Mouse (Mus musculus) telencephalon, adult 2 months (tissue): ENCODE measurements around the gene Fah.

Source experiments
- DNase-seq: peaks from one replicate; pipeline ENCODE4 v3.0.0-alpha.2; 2011; ENCODE audit warnings: low read depth, low spot score

Gene Fah

DNA sequence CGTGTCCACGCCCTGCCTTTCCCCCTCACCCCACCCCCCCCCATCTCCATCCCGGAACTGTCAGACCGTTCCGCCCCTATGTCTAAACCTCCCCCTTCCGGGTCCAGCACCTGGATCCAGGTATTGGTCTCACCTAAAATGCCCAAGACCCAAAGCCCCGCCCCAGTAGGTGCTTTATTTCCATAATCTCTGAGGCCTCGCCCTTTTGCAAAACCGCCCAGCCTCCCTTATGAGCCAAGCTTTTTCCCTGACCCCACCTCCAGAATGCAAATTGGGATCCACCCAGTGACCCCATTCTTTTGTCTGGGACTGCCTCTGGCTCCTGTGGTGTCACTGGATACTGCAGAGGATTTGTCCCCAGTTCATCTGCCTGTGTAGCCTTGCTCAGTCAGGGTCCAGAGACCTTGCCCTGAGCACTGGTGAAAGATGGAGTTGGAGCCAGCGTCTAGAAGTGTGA, at the start of gene Fah:
TSS of gene Fah (minus strand) at position 430 of the 457 bp plus-strand sequence.
- no peak for DNase-seq

DNA sequence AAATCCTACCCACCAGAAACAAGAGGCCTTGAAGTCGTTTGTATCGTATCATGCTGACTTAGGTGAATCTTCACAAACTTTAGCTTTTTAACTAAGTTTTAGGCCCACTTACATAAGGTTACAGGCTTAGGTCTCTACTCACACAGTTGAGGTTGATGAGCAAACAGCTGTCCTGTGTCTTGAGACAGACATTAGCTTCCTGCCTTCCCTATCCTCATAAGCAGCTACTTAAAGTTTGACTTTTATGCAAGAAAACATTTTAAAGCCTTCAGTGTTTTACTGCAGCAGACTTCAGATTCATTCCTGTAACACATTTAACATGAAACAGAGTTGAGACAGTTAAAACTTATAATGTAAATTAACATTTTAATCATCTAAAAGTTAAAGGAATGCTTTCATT, 46.2 kb upstream of the Fah start:
- DNase-seq = no peak

DNA sequence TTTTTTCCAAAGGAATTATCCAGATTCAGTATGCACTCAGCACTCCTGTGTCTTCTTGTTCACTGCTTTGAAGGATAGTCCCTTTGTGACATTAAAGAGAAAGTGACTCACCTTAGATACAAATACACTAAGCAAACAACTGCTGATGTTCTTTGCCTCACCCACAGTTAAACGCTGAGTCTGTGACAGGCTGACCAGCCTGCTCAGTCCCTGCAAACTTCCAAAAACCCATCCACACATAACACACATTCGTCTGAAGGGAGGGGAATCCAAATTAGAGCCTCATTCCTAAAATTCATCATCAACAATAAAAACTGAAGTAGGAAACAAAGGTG, 45.4 kb upstream of the Fah start:
- no peak for DNase-seq

DNA sequence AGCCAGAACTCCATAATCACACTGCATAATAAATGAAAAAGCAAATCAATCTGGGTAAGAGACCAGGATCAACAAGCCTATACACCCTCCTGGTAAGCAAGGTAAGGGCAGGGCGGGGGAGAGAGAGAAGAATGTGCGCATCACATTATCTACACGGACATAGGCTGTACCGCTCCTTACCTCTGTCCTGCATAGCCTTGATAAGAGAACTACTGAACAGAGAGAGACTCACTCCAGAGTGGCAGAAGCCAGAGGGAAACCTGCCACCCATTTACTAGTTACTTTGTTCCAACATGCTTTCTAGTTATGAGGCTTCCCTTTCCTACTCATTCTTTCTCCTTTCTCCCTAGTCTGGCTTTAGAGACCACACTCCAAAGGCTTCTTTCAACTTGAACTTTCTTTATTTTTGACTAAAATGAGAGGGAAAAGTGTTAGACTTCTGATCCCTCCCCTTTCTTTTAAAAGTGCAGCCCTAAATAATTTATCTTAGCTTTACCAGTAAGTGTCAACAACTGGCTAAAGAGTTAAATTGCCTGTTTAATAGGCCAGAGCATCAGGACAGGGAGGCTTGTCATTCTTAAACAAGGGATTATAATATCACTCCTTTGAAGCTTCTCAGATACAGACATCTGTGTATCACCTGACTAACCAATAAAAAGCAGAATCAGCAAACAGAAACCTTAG, 44.9 kb upstream of the Fah start:
- DNase-seq = no peak

DNA sequence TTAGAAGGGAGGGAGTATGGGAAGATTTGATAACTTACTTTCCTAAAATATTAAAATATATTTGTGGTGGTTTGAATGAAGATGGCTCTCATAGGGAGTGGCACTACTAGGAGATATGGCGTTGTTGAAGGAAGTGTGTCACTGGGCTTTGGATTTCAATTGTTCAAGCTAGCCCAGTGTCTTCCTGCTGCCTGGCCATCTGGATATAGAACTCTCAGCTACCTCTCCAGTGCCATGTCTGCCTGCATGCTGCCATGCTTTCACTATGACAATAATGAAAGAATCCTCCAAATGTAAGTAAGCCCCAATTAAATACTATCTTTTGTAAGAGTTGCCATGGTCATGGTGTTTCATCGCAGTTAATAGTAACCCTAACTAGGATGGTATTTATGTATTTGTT, 42.5 kb upstream of the Fah start:
- no peak for DNase-seq

DNA sequence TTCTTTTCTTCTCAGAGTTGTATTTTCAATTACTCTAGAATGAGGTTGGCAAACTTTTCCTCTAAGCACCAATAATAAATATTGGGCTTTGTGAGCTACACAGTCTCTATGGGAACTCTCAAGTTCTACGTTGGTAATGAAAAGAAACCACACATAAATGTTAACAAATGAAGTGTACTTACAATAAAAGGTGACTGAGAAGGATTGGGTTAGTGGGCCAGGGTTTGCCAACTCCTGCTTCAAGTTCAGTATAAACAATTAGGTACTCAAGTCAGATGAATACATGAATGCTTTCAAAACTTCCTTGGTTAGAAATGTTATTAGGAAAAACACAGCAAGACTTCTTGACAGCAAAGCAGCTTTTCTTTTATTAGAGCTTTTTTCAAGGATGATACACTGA, 39.7 kb upstream of the Fah start:
- DNase-seq = no peak

DNA sequence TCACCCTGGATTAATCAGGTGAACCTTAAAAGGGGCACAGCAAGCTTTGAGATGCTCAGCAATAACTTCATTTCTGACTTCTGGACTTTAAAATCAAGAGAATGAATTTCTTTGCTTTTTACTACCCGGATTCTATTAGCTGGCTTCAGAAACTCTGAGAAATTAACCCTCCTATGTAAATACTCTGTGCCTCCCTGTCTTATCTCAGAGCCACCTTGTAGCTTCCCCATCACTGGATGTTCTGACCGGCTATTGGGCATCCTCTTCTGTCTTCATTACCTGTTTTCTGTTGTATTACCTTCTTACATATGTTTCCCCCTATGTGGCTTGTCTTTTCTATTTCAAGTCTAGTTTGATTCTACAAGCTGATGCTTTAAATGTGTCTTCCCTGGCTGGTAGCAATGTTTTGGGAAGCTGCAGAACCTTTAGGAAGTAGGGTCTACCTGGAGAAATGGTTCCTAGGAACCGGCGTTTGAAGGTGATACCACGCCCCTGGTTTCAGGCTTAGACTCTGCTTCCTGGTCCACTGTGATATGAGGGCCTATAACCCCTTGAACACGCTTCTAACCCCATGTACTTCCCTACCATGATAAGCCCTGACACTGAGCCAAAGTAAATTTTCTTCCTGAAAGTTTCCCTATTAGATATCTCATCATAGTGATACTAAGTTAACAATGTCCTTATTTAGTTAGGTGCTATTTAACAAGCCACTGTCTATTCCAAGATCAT, 36.9 kb upstream of the Fah start:
- DNase-seq = no peak

DNA sequence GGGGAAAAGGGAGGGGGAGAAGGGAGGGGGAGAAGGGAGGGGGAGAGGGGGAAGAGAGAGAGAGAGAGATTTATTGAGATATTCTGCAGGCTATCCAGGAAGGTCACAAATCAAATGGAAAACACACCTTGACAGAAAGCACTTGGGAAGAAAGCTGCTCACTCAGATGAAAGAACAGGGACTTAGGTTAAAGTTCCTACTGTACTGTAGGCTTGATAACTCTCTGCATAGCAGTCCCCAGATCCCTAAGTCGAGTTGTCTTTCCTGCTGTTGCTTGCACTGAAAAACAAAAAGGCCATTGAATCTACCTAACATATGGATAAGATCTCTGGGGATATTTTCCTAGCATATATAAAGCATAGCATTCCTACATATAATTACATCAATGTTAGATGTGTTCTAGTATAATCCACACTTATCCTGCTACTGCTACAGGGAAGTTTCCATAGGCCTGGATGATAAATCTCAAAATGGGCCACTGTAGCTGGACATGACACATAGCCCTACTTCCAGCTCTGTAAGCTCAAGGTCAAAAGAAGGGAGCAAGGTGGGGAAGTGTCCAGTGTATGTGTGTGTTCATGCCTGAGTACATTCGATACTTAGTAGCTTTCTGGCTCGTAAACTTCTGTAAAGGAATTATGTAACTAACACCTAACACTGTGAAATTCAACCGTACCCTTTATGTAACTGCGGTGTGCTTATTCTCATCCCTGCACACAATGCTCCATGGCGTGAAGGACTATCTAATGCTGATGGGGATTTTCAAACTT, 35.8 kb upstream of the Fah start:
- no peak for DNase-seq

DNA sequence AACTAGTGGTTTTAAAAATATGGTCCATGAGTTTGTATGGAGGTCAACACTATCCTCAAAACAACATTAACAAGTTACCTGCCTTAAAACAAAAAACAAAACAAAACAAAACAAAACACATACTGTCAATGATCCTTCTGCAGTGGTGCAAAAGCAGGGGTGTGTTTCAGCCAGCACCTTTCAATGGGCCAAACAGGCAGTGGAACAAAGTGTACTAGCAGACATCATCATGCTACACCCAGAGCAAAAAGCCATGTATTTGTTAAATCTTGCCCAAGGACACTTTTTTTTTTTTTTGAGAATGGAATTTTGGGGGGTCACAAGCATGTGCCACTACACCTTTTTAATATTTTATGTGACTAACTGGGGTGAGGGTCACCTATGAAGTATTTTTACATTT, 30.4 kb upstream of the Fah start:
- no peak for DNase-seq

DNA sequence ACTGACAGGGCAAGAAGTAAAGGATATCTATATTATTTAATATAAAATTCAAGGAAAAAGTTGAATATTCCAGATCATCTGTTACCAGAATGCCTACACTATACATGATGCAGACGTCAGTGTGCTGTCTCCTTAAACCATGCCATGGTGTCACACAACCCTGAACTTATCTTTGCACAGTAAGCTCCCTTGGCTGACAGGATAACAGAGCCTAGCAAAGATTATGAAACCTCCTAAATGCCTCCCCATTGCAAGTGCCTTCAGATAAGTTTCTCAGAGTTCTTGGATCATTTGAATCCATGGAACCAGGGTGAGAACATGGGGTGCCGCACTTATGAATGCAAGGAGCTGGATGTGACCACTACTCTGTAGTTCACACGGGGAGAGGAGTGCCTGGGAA, 25.4 kb upstream of the Fah start:
- no peak for DNase-seq

DNA sequence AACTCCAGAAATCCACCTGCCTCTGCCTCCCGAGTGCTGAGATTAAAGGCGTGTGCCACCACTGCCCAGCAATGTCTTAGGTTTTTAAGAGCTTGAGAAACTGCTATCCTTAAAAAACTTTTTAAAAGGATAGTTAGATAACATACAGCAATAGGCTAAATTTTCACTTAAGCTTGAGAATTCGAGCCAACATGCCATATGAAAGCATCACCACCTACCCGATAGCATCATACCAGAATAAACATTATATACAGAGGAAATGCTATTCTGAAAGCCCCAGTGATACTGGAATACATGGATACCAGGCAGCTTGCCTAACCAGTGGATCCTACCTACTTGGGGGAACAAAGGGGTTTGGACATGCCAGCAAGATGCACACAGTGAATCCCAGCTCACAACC, 17.2 kb upstream of the Fah start:
- no peak for DNase-seq

DNA sequence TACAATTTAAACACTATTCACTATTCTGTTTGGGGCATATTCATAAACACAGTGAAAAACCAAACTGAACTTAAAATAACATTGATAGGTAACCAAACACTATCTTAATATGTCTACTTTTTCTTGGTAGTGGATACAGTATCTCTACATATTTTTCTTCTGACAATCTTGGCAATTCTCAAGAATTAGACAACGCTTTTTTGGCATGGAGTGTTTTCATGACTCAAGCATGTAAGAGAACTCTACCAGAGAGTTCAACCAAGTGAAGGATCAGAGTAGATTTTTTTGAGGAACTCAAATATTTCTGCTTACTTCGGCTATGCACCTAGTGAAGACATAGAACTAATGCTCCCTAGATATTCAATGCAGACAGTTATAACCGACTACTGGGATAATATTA, 14.4 kb upstream of the Fah start:
- DNase-seq = no peak

DNA sequence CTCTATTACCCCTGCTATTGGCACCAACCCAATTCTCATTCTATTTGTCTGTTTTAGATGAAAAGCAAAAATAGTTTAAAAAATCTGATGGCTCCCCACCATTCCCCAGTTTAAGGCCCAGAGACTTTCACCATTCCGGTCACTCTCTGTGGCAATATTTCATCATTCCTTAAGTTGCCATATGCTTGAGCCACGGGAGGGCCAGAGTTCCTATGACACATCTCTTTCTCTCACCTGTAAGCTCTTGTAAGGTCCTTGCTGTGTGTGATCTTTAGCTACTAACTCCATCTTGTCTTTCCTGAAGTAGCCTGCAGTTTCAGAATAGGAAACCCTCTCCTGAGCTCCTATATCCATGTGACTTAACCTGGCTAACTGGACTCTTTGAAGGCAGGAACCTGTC, 12.4 kb upstream of the Fah start:
- DNase-seq = no peak

DNA sequence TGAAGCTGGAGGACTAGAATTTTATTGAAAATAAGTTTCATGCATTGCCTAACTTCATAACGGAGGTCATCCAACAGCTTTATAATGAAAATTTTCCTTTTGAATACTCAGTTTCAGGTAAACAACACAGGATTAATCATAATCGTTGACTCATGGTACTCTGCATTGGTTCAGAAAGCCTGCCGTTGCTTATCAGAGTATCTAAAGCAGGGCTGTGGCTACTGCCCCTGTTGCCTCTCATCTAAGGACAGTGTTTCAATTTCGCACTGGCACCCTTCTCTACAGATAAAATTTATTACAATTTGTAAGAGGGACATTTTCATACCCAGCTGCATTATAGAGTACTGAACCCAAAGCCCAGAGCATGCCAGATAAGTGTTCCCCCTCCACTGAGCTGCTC, 5.9 kb upstream of the Fah start:
- no peak for DNase-seq

DNA sequence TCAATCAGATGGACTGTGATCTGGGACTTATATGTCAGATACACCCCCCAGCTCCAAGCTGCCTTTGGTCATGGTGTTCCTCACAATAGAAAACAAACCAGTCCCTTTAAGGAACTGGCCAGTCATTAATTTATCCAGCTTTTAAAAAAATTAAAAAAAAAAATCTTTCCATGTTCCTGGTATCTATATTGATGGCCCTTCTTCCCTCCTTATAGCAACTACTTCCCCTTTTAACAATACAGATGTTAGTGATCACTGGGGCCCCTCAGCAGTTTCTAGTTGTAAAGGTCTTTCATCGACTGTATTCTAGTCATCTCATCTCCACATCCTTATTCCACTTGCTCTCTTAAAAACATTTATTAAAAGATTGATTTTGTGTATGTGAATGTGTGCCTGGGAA, 5.1 kb upstream of the Fah start:
- DNase-seq = no peak

DNA sequence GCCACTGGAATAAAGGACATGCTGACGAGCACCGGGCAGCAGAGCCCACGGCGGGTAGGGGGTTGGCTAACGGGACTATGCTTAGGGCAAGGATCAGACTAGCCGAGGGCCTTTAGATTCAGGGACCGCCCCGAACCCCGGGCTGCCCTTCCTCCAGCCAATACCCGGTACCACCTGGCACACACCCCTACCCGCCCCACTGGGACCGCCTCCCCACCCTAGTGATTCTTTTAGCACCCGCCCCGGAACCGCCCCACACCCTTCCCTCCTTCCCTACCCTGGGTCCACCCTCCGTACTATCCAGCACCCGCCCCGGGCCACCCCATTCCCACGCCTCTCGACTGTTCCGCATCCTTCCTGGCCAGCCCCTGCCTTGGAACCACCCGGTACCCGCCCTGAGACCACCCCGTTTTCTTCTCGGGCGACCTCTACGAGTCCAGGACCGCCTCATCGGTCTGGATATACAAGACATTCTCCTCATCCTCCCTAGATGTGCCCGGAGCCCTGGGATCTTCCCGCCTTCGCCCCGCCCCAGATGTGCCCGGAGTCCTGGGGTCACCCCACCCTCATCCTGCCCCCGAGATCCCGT, 724 bp downstream of the Fah start:
- DNase-seq = peak; percentile 60

DNA sequence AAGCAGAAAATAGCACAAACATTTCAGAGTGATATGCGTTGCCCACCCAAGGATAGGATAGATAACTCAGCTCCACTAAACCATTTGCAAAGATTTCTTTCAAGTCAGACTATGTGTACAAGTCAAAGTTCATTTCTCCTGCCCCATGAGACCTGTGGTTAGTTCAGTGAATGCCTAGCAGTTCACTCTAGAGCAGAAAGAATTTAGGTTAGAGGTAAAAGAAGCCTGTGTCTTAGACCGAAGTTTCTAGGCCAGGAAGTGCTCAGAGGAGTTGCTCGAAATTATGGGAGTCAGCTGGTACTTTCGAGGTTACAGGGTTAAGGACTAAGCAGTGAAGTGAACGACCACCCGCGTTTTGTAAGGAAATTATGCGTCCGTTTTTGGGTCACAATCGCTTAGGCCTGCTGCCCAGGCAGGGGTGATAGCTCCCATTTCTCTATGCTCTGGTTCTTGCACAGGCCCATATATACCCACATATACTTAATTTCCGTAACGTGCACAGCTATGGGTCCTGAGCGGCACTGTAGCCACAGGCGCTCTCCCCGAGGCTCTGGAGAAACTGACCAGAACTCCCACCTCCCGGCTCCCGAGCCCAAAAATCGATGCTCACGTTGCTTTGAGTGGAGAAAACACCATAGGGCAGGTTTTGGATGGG, 1.4 kb downstream of the Fah start:
- no peak for DNase-seq

DNA sequence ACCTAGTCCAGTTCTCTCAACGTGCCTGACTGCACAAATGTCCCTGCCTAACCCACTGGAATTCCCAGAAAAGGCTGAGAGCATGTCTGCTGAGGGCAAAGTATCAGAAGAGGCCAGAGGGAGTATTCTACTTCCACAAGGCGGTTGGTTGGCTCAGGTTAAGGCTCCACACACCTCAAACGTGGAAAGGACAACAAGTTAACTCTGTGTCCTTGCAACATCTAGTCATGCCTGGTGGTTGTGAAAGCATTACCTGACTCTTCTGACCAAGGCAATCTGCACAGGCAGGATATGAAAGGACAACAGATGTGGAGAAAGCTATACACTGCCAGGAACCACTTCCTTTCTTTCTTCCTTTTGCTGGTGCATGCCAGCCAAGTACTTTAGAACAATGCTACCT, 2.0 kb downstream of the Fah start:
- no peak for DNase-seq

DNA sequence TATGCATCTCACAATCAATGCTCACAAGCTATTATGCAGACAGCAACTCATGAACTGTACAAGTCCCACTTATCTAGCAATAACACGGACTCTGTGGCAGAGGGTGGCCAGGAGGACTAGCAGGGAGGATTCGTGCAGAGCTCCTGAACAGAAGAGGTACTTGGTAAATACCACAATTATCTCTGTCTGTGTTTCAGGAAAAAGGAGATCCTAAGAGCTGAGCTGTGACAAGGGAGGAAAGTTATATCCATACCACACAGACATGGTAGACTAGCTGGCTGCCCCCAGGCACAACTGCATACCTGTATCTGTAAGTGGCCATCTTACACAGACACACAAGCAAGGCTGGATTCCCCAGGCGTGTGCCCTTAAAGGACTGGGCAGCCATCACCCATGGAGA, 5.2 kb downstream of the Fah start:
- DNase-seq = no peak

DNA sequence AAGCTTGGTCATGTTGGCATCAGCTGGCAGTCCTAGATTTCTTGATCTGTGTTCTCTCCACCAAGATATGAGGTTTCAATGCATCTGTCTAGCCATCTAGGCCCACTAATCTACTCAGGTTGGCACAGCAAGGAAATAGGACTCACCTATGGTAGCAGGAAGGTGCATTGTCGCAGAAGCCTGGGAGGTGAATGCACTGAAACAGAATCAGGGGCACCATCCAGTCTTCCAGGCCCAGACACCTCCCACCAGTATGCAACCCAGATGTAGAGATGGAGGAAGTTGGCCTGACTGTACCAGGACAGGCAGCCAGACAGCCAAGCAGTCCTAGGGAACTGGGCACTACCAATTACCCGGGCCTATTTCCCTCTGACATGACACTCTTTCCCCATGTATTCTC, 5.9 kb downstream of the Fah start:
- no peak for DNase-seq

DNA sequence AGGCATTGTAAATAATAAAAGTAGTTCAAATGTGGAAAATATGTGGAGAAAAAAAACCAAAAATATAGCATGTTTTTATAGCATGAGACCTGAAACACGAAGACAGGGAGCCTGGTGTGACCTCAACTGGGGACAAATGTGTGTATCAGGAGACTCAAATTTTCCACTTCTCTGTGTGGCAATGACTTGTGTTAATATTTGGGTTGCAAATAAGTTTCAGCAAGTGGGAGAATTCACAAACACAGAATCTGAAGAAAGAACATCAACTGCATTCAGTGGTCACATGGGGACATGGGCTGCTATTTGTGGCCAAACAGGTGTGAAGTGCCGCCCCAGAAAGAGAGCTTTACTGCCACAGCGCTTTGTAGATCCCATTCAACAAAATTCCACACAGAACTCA, 9.9 kb downstream of the Fah start:
- no peak for DNase-seq

DNA sequence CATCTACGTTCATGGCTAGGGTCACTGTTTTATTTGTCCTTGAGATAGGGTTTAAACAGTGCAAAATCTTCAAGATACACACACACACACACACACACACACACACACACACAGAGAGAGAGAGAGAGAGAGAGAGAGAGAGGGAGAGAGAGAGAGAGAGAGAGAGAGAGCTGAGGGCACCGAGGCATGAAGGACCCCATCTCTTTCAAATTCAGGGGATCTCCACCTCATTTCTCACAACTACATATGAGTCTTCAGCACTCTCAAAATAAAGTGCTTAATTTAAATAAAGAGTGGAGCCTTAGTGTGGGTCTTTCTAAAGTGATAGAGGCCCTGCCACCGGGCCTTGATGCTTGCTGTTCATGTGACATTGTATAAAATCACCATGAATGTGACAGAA, 10.5 kb downstream of the Fah start:
- DNase-seq = no peak
